Mouse (Mus musculus): ENCODE results near the gene Slc4a3.

DNA sequence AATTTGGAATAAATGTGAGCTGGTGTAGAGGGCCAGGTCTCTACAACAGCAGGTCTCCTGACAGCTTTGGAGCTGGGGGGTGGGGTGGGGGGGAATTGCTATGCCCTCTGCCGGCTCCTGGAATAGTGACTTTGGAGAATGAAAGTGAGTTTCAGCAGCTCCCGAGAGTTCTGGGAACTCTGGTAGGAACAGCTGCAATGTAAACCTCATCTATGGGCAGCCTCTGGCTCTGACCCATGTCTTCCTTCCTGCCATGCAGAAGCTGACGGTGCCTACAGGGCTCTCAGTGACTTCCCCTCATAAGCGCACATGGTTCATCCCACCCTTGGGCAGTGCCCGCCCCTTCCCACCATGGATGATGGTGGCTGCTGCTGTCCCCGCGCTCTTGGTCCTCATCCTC is 9.6 kb downstream of the Slc4a3 start:
- no peak for TF ChIP-seq CTCF (IDR thresholded peaks at IDR 0.05; ENCODE audit: extremely low read depth, insufficient read depth, low read length)
- TF ChIP-seq POLR2A (IDR thresholded peaks at IDR 0.05; ENCODE audit: extremely low read depth, insufficient read depth, low read length), result no peak

Measured in cortical plate, adult 2 months (tissue).